Mouse (Mus musculus): ENCODE data around the gene 2010111I01Rik.
A peak's percentile ranks its signal among the peaks of the same experiment; 100 is the strongest.

The 2010111I01Rik gene

GRCm38 (mm10) chr13:63030023-63030422 lies 65.3 kb downstream of the 2010111I01Rik start:
- DNase-seq (ENCODE audit: low spot score) = no peak

- DNase-seq (ENCODE audit: low spot score) = no peak
Observed at GRCm38 (mm10) chr13:63031244-63031643, 66.6 kb downstream of the 2010111I01Rik start.

GRCm38 (mm10) chr13:63032304-63032830 lies 67.7 kb downstream of the 2010111I01Rik start:
- no peak for DNase-seq (ENCODE audit: low spot score)

- DNase-seq (ENCODE audit: low spot score) = no peak
Observed at GRCm38 (mm10) chr13:63032958-63033357, 68.3 kb downstream of the 2010111I01Rik start.

GRCm38 (mm10) chr13:63033364-63033763 lies 68.7 kb downstream of the 2010111I01Rik start:
- DNase-seq (ENCODE audit: low spot score) = no peak

GRCm38 (mm10) chr13:63034666-63035065 lies 70.0 kb downstream of the 2010111I01Rik start:
- no peak for DNase-seq (ENCODE audit: low spot score)

DNA sequence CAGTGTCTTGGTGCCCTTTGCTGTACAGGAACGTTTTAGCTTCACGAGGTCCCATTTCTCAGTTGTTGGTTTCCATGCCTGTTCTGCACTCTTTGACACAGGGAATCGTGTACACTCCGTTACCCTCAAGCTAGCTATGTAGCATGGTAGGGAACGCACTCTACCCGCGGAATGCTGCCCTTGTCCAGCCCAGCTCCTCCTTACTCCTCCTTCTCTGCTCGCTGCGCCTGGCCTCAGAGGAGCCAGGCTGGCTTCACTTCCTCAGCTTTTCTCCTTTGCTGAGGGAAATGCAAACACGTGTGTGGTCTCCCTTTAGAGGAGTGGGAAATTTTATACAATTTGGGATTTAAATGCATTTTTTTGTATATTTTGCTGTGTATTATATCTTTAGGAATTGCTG lies 73.2 kb downstream of the 2010111I01Rik start:
- DNase-seq (ENCODE audit: low spot score) = no peak

DNA sequence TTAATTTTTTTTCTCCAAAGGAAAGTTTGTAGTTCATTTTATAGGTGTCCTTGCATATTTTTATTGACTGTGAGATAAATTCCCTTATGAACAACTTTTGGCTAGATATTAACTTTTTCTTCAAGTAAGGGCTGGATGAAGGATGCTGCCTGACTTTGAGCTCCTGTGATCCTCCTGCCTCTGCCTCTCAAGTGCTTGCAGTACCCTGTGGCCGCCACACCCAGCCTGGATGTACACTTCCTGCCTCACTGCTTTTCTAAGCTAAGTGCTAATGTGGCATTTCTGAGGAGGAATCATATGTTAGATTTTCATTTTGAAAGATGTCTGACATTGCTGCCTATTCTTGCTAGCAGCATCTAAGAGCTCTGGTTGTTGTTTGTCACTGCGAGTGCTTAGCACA lies 73.7 kb downstream of the 2010111I01Rik start:
- DNase-seq (ENCODE audit: low spot score) = no peak

- no peak for DNase-seq (ENCODE audit: low spot score)
Observed at GRCm38 (mm10) chr13:63038871-63039270, 74.2 kb downstream of the 2010111I01Rik start.

DNA sequence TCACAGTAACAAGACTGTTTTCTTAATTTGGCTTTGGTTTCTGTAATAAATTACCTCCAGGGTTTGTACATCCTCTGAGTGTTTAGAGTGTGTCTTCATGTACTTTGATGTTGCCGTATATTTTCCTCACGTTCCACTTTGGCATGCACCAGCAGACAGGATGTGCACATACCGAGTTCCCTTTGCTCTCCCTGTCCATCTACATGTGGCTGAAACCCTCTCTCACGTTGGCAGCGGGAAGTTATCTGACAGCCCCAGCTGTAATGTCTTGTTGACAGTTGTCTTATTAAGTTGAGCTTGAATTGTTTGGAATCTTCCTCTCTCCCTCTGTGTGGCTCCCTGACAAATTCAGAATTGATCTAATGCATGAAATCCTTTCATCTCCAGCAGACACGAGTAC lies 74.6 kb downstream of the 2010111I01Rik start:
- no peak for DNase-seq (ENCODE audit: low spot score)

DNA sequence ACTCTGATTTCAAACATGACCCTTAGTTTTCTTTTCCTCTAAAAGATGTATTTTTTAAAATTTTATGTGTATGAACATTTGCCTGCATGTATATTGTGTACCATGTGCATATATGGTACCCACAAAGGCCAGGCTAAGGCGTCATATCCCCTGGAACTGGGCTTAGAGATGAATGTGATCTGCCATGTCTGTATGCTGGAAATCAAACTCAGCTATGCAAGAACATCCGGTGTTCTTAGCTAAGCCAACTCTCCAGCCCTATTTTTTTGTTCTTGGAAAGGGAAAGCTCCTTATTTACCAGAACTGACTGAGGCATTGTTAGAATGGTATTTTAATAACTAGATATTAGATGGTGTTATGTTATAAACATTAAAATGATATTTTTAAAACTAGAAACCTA lies 75.2 kb downstream of the 2010111I01Rik start:
- no peak for DNase-seq (ENCODE audit: low spot score)

DNA sequence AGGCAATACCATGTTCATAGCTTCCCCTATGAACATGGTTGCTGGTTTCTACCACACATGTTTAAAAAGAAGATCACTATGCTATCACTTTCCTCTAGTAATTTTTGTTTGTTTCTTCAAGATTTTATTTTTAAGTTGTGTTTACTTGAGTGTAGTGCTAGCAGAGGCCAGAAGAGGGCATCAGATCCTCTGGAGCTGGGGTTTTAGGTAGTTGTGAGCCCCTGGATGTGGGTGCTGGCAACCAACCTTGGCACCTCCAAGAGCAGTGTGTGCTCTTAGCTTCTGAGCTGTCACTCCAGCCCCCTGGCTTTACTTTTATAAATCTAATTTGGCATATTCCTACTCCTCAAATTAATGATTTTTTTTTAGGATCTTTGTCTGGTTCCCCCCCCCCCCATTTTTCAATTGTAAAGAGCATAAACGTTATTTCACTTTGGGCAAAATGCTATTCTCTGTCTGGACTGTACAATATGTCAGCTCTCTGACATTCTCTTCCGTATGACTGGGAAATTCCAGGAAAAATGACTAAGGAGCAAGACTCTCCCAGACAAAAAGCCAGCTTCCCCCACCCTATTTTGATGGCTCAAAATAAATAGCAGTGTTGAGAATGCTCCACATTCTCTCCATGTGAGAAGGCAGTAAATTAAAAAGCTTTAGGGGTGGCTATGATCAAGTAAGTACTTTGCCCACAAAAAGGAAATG lies 81.0 kb downstream of the 2010111I01Rik start:
- no peak for DNase-seq (ENCODE audit: low spot score)

GRCm38 (mm10) chr13:63046206-63047020 lies 81.7 kb downstream of the 2010111I01Rik start:
- peak; percentile 85 for DNase-seq (ENCODE audit: low spot score)

GRCm38 (mm10) chr13:63063706-63064105 lies 99.0 kb downstream of the 2010111I01Rik start:
- DNase-seq (ENCODE audit: low spot score) = no peak

GRCm38 (mm10) chr13:63066607-63067006 lies 101.9 kb downstream of the 2010111I01Rik start:
- no peak for DNase-seq (ENCODE audit: low spot score)

DNA sequence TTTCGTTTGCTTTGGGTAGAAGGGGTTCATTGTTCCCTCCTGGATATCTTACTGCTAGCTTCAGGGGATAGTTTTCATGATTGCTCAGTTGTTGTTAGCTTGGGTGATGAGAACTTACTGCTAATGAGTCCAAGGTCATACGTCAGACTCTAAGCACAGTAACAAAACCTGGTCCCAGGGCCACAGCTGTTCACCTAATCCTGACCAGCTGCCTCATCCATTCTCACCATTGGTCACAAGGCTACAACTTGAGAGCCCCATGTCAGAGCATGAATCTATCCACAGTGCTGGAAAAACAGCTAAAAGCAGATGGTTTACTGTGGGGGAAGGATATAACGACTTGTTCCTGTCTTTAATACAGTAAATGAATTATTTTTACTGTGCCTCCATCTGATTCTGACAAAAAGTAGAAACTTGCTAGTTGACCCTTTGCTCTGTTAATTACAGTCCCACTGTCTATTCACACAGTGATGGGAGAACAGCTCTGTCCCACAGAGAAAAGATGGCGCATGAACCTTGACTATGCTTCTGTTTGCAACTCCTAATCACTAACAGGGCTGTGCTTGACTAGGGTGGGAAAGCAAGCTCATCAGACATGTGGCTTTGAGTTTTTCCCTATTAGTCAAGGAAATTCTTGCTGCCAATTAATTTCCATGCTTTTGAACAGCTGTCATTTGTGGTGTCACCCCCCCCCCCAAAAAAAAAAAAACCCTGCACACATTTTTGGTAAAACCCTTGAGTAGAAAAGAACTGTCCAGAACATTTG lies 103.9 kb downstream of the 2010111I01Rik start:
- peak; percentile 18 for DNase-seq (ENCODE audit: low spot score)

GRCm38 (mm10) chr13:63071874-63072273 lies 107.2 kb downstream of the 2010111I01Rik start:
- DNase-seq (ENCODE audit: low spot score) = no peak

DNA sequence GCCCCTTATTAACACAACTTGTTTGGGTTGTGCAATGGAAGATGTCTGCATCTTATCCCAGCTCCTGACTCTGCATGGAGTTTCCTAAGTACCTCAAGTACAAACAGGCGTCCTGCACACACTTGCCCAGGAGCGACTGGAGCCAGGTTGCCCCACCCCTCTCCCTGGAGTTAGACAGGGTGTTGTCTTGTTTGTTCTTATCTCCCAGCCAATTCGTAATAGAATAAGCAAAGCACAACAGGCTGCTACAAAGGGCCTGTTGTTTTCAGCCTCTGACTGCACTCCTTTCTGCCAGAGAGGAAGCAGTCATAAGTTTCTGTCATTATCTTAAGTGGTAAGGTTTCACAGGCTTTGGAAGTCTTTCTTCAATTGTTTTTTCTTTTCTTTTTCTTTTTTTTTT lies 107.7 kb downstream of the 2010111I01Rik start:
- DNase-seq (ENCODE audit: low spot score) = no peak

DNA sequence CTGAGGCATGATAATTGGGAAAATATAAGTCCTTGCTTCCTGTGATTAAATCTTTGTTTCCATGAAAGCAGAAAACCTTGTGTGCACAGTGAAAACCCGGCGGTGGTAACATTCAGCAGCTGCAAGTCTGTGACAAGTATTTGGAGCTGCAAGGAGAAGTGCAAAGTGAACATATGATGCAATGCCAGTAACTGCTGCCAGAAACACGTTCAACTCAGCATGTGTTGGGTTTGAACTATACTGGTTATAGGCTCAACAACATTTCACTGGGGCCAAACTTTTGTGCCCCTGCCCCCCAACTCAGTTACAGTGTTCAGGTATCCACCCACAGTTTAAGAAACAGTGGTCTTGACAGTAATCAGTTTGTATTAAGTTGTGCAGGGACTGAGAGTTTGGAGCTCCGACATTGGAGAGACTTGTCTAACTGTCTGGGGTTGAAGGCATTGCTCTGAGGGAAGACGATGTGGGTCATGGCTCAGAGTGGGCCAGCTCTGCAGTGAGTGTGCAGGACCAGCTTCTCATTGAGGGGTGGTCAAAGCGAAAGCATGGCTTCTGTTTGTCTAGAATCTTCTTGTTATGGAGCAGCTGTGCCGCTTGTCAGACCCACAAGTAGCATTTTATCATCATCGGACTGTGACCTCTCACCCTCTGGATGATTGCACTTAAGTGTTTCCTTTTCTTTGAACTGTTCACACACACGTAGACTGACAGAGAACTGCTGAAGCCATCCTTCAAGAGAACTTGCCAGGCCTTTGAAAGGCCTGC lies 109.4 kb downstream of the 2010111I01Rik start:
- peak; percentile 46 for DNase-seq (ENCODE audit: low spot score)

DNA sequence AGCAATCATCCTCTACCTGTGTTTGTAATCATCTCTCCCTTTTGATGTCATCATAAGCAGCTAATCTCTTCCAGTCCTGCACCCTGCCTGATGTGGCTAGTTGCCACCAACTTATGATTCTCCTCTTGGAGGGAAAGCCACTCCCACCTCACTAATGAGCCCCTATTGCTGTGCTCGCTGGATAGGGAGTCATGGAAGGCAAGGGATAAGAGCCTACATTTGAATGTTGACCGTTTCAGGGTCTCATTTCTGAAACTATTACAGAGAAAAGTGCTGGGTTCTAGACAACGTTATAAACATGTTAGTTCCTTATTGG lies 109.9 kb downstream of the 2010111I01Rik start:
- DNase-seq (ENCODE audit: low spot score) = no peak

DNA sequence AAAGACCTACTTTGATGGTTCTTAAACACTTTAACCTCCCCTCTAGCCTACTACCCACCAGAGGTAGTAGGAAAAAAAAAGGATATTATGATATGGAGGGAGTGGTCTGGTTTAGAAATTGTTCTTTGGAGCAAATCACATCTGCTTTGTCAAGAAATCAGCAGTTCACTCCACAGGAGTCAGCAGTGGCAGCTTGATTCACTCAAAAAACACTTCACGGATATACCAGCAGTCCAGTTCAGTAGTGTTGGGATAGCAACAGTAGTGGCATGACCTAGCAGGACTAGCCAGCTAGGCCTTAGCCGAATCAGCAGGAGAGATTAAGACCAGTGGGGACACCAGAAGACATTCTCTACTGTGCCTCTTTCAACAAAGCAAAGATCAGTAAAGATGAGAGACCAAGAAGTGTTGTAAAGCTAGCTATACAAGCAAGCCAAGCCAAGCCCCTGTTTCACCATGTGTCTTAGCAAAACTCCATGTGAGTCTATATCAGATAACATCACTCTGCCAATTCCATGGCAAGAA lies 110.7 kb downstream of the 2010111I01Rik start:
- no peak for DNase-seq (ENCODE audit: low spot score)

DNA sequence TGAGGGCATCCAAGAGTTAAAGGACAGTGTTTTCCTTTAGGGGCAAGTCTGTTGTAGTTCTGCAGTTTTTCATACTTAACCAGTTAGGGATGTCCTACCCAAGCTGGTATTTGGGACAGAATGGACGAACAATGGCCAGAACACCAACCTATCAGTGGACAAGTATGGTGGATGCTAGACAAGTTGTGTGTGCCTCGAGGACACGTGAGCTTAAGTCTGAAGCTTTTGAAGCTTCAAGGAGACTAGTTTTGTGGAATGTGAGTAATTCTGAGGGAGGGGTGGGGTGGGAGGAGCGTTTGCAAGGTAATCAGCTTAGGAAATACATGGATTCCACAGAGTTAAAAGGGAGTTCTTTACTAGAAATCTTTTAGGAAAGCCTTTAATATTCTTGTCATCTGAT lies 115.5 kb downstream of the 2010111I01Rik start:
- no peak for DNase-seq (ENCODE audit: low spot score)
